ENCODE assay signal across 27 mouse cellular contexts in the genomic region with DNA sequence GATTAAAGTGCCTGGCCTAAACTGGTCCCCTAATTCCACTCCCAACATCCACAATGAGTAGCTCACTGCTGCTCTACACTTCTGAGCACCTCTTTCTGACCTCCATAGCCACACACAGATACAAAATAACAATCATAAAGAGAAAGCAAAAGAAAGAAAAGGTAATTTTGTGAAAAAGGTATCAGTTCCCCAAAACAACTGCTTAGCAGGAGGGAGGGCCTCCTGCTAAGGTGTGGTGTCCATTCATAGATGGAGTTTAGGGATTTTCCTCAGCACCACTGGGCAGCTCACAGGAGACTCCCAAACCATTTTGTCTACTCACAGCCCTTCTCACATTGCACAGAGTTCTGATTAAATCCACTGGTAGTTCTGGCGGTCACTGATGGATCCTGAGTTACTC. TPM values are rescaled to one million over a fixed set of nuclear protein-coding genes. Genes with fewer than 3 reads are reported as not detected.
A peak's percentile ranks its signal among the peaks of the same experiment; 100 is the strongest.
DNase-seq lines count a peak whose midpoint lies in the region; TF ChIP-seq lines count a peak whose summit lies in the region.
"Had no signal": no experiment of that assay in that cellular context is flagged by ENCODE, and none has a peak within 500 bp of the region (broad histone marks: within the 10 kb centered on the region; RNA-seq: fewer than 3 reads in every experiment).

No protein-coding gene starts in this region.

- 74% methylated on average over 1 of the region's 1 CpGs for WGBS in lung, adult 2 months

- no peaks in the 10 kb centered on the region for H3K27me3 ChIP-seq in splenic B cell, adult 2 months (ENCODE audit: control insufficient read depth, insufficient read depth, low read length, poor library complexity, severe bottlenecking)
- H3K27me3 ChIP-seq: embryonic facial prominence, embryonic 13.5 days; embryonic facial prominence, embryonic 15.5 days; forebrain, embryonic 12.5 days; Patski had no signal

- TF ChIP-seq CTCF in lung, adult 2 months (IDR thresholded peaks at IDR 0.05; ENCODE audit: insufficient read depth, low read length): no peak

- DNase-seq in heart, adult 11 months: peak; percentile 3
- no peak for DNase-seq in heart, adult 8-10 months (ENCODE audit: low spot score)
- peak; percentile 41 for DNase-seq in A20 (ENCODE audit: low read depth, low spot score)
- peak; percentile 28 for DNase-seq in splenic B cell, adult 2 months (ENCODE audit: low read depth, low spot score)
- DNase-seq in lung, adult 2 months: no peak
- DNase-seq: adrenal gland, adult 8-10 months; adrenal gland, postnatal 14 days; adrenal gland, postnatal 36 days; cerebellum, adult 11-12 months; cerebellum, adult 2 months; cerebellum, adult 9-10 months; cerebellum, postnatal 14 days; cerebellum, postnatal 36 days; embryo, embryonic 11 days had no signal

- H3K36me3 ChIP-seq in splenic B cell, adult 2 months (ENCODE audit: control insufficient read depth, insufficient read depth, low read length, poor library complexity, severe bottlenecking): no peaks in the 10 kb centered on the region
- H3K36me3 ChIP-seq: embryonic facial prominence, embryonic 13.5 days; embryonic facial prominence, embryonic 15.5 days; forebrain, embryonic 12.5 days had no signal

- H3K4me1 ChIP-seq in lung, adult 2 months (ENCODE audit: control insufficient read depth, insufficient read depth, low read length): no peaks in the 10 kb centered on the region; the same call in 1 of the 2 replicates
- H3K4me1 ChIP-seq: embryonic facial prominence, embryonic 13.5 days; embryonic facial prominence, embryonic 15.5 days; forebrain, embryonic 10.5 days; forebrain, embryonic 12.5 days had no signal

- H3K4me3 ChIP-seq in lung, adult 2 months (replicated peaks; ENCODE audit: extremely low read depth, low read depth, low read length): no peak overlapping the region
- H3K4me3 ChIP-seq: embryonic facial prominence, embryonic 13.5 days; embryonic facial prominence, embryonic 15.5 days; erythroblast, embryonic 14.5 days; forebrain, embryonic 10.5 days; forebrain, embryonic 12.5 days had no signal

- no peak for TF ChIP-seq POLR2A in lung, adult 2 months (IDR thresholded peaks at IDR 0.05; ENCODE audit: borderline replicate concordance, extremely low read depth, low read depth, low read length)

RNA-seq across cellular contexts. Expression of gene Rpl39, which starts 3.6 kb away (rescaled TPM):
- 100 to 1,000 TPM; 254 to 346 (median 312) TPM for total RNA-seq in heart, adult 8-10 months (2022)
- polyA plus RNA-seq in lung, adult 2 months (2012; rRNA removed): 44.6 and 56.1 TPM in 2 replicates

RNA-seq across cellular contexts. Expression of gene Upf3b, which starts 21.3 kb away (rescaled TPM):
- total RNA-seq in heart, adult 8-10 months (2022): 10 to 100 TPM in 1 of 4 experiments, 1 to 10 TPM in 3; 6.6 to 10.5 (median 7.5) TPM
- polyA plus RNA-seq in lung, adult 2 months (2012; rRNA removed): 2.9 and 4.7 TPM in 2 replicates

RNA-seq across cellular contexts. Expression of gene Nkap, which starts 37.8 kb away (rescaled TPM):
- total RNA-seq in heart, adult 8-10 months (2022): 10 to 100 TPM; 10.2 to 11.2 (median 10.6) TPM
- 2.3 and 2.9 TPM in 2 replicates for polyA plus RNA-seq in lung, adult 2 months (2012; rRNA removed)

RNA-seq across cellular contexts. Expression of gene Sowahd, which starts 40.1 kb away (rescaled TPM):
- total RNA-seq in heart, adult 8-10 months (2022): not detected
- not detected in 2 replicates for polyA plus RNA-seq in lung, adult 2 months (2012; rRNA removed)
- total RNA-seq: common myeloid progenitor, adult 5-6 weeks had no signal
- polyA plus RNA-seq: activated CD4-positive, CD25-positive, alpha-beta regulatory T cell, adult 4 months; C2C12; cerebellum, adult 2 months; embryonic facial prominence, embryonic 11.5 days; embryonic facial prominence, embryonic 13.5 days; embryonic facial prominence, embryonic 15.5 days; erythroblast, embryonic 14.5 days; forebrain, embryonic 10.5 days; forebrain, embryonic 12.5 days; forebrain, embryonic 14.5 days; forebrain, embryonic 16.5 days; G1E; Patski had no signal

Comparison
In these comparisons a context has a peak if more than half of its experiments do, and no peak if none do; other contexts are left out.
1. DNase-seq: peak in heart, adult 11 months (single experiment), A20 (single experiment) and splenic B cell, adult 2 months (single experiment); none in heart, adult 8-10 months (single experiment) and lung, adult 2 months (single experiment).